Mouse (Mus musculus): ENCODE measurements around the gene Sgo1. TPM values are rescaled to one million over a fixed set of nuclear protein-coding genes. Genes with fewer than 3 reads are reported as not detected.

The Sgo1 gene
- total RNA-seq, 2 experiments from 2014 or later = 166 to 236 TPM

DNA sequence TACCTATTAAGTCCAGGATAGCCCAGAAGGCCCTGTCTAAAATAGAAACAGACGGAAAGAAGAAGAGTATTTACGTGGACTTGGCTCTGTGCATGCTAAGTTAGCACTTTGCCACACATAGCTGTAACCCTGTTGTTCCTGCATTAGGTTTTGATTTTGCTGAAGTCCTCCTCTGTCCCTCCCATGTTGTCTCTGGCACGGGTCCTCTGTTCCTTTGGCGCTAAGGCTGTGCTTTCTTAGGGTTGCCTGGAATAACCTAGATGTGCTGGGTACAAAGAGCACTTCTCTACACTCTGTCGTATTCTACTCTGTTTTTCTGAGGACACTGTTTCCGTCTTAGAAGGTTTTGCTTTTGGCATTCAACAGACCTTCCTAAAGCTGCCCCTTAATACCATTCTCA, 34.1 kb downstream of the Sgo1 start:
- ATAC-seq (replicated peaks; ENCODE audit: low FRiP score, poor library complexity, severe bottlenecking) = no peak

DNA sequence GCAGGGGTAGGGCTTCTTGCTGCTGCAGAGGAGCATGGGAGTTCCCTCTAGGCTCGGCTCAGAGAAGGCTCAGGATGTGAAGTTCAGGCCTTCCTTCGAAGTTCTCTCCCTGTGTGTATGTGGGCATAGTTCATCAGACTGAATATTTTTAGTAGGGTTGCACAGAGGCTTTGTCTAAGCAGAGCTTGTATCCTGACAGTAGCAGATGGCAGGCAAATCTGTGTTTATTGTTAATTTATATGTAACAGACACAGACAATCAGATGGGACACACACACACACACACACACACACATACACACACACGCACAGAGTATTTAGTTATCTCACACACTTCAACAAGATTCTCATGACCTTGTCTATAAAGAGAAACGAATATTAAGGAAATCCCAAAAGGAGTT, 34.5 kb downstream of the Sgo1 start:
- no peak for ATAC-seq (replicated peaks; ENCODE audit: low FRiP score, poor library complexity, severe bottlenecking)

DNA sequence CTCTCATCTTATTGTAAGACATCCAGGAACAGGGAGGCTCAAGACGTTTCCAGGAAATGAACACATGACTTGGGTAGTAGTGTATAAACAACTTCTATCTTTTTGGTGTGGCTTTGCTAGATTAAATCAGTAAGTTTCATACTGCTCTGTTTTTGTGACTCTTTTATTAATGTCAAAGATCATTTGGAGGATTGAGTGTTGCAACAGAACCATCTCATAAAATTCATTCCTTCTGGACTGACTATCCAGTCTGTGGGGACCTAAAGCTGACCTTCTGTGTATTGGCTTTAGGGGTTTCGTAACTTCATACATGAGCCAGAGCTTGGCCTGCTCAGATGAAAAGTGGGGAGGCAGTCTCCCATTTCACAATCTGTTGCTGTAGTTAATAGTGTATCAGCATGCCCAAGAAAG, 38.9 kb downstream of the Sgo1 start:
- no peak for ATAC-seq (replicated peaks; ENCODE audit: low FRiP score, poor library complexity, severe bottlenecking)

DNA sequence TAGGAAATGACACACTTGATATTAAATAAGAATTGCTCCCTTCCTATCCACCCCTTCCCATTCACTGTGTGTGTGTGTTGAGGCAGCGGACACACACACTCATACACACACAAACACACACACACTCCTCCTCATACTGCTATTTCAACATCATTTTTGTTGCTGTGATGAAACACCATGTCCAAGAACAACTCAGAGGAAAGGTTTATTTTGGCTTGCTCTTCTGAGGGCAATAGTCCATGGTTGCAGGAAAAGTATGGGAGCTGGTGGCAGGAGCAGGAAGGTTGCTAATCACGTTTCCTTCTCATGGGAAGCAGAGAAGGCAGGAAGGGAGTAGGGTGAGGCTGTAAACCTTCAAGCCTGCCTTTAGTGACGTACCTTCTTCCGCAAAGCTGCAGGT, 45.8 kb downstream of the Sgo1 start:
- no peak for ATAC-seq (replicated peaks; ENCODE audit: low FRiP score, poor library complexity, severe bottlenecking)

DNA sequence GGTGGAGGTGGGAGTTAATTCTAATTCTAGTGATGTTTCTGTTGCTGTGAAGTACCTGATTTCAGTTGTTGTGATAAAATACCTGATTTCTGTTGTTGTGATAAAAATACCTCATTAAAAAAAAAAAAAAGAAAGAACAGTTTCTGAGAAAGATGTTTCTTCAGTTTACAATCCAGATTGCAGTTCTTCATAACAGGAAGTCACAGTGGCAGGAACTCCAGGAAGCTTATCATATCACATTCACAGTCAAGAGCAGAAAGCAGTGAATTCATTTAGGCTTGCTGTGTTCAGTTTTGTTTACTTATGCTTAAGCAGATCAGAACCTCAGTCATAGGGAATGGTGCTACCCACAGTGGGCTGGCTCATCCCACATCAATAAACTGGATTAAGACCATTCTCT, 57.8 kb downstream of the Sgo1 start:
- no peak for ATAC-seq (replicated peaks; ENCODE audit: low FRiP score, poor library complexity, severe bottlenecking)

DNA sequence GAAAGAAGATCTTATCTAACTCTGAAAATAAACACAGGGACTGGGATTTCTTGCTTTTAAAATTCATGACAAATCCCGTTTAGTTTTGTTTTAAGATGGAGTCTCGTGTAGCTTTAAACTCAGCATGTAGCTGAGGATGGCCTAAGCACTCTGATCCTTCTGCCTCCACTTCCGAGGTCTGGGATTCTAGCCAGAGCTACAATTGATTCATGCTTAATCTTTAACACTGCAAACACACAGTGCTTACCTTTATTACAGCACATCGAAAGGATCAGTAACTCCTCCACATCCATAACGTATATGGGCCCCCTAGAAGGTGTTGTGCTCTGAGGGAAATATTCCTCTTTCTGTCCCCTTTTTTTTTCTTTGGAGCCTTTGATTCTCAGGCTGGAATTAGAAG, 61.0 kb downstream of the Sgo1 start:
- no peak for ATAC-seq (replicated peaks; ENCODE audit: low FRiP score, poor library complexity, severe bottlenecking)

DNA sequence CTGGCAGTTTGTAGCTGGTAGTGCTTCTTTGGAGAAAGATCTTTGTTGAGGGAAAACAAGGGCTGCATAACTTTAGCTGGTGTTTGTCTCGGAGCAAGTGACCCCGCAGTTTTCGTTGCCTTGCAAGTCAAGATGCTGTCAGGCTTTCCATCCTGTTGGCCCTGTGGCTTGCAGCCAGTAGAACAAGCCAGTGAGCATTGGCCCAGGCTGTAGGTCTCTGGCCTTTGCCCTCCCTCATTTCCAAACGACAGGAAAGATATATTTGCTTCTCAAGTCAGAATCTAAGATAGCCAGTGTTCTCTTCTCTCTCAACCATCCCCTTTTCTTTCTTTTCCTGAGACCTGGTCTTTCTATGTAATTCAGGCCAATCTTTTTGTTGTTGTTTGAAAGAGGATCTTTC, 61.6 kb downstream of the Sgo1 start:
- no peak for ATAC-seq (replicated peaks; ENCODE audit: low FRiP score, poor library complexity, severe bottlenecking)

DNA sequence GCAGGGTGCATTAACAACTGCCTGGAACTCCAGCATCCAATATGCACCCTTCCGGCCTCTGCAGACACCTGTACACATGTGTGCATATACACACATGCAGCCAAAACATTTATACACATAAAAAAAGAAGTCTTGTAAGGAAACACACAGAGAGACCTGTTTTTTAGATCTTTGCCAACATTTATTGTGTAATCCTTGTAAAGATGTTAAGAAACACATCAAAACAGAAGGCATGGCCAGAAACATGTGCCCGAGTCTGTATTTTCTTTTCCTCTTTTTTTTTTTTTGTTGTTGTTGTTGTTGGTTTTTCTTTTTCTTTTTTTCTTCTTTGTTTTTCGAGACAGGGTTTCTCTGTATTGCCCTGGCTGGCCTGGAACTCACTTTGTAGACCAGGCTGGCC, 63.0 kb downstream of the Sgo1 start:
- no peak for ATAC-seq (replicated peaks; ENCODE audit: low FRiP score, poor library complexity, severe bottlenecking)

Other genes with a start within 250 kb of the Sgo1 start
- gene Efhb, start 226.0 kb downstream of the Sgo1 start, total RNA-seq (2015; ENCODE audit: low replicate concordance) = not detected in 2 replicates
- not detected in 2 replicates for gene Efhb, start 226.0 kb downstream of the Sgo1 start, total RNA-seq (2017; ENCODE audit: low replicate concordance)
- gene Rab5a, start 210.1 kb downstream of the Sgo1 start, total RNA-seq (2015; ENCODE audit: low replicate concordance) = 47.9 and 52.4 TPM in 2 replicates
- 52.2 and 55.8 TPM in 2 replicates for gene Rab5a, start 210.1 kb downstream of the Sgo1 start, total RNA-seq (2017; ENCODE audit: low replicate concordance)
- not detected in 2 replicates for gene Pp2d1, start 149.9 kb downstream of the Sgo1 start, total RNA-seq (2015; ENCODE audit: low replicate concordance)
- not detected in 2 replicates for gene Pp2d1, start 149.9 kb downstream of the Sgo1 start, total RNA-seq (2017; ENCODE audit: low replicate concordance)
- gene Kat2b, start 122.5 kb downstream of the Sgo1 start, total RNA-seq (2015; ENCODE audit: low replicate concordance) = 64.5 and 72.1 TPM in 2 replicates
- 29.3 and 63.5 TPM in 2 replicates for gene Kat2b, start 122.5 kb downstream of the Sgo1 start, total RNA-seq (2017; ENCODE audit: low replicate concordance)
- not detected in 2 replicates for gene Sult1c2, start 157.0 kb upstream of the Sgo1 start, total RNA-seq (2015; ENCODE audit: low replicate concordance)
- gene Sult1c2, start 157.0 kb upstream of the Sgo1 start, total RNA-seq (2017; ENCODE audit: low replicate concordance) = not detected in 2 replicates

Measured in erythroid progenitor cell, adult 5-6 weeks (primary cell).